ENCODE assay signal across 8 mouse cellular contexts in the genomic region with DNA sequence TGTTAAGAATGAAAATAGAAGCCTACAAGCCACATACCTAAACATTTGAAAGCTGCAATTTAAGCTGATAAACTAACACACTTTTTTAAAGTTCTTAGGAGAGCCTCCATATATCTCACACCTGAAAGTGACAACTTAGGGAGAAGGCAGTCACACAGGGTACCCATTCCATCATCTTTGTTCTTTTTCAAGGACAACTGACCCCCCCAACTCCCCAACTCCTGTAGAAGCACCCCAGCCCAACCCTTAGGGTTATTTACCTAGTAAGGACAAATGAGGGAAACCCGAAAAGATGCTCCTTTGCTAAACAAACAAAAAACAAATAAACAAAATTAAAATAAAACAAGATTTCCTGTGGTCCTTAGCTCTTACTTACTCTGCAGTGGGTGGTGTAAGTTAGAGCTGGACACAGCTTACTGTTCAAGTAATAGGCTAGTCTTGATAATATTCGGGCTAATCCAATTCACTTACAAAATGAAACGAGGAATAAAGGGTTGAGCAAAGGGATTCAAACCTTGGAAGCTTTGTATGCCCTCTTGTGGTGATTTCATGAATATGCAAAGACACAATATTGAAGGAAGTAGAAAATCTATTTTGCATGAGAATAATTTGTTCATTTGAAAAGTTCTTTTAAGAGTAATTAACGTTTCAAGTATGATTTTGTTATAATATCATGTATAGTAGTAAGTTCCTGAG. TPM values are rescaled to one million over a fixed set of nuclear protein-coding genes. Genes with fewer than 3 reads are reported as not detected.
DNase-seq lines count a peak whose midpoint lies in the region; ATAC-seq and TF ChIP-seq lines count a peak whose summit lies in the region.

No protein-coding gene starts in this region.

- H3K79me2 ChIP-seq in MEL (ENCODE audit: control insufficient read depth, insufficient read depth, low read length, poor library complexity): no peaks in the 10 kb centered on the region

- H3K4me3 ChIP-seq in heart, embryonic 15.5 days: no peak overlapping the region
- H3K4me3 ChIP-seq in MEL (ENCODE audit: control insufficient read depth in 1 of 2, insufficient read depth in 1 of 2, low read depth in 2 of 2, low read length in 2 of 2): peak overlapping the region; percentile 56 to 79

- no peak overlapping the region for H3K27ac ChIP-seq in heart, embryonic 15.5 days
- no peak overlapping the region for H3K27ac ChIP-seq in MEL (ENCODE audit: control insufficient read depth, low read depth, low read length)

- TF ChIP-seq CTCF in MEL (IDR thresholded peaks at IDR 0.05 in 2 of 3, conservative IDR thresholded peaks at IDR 0.05 in 1 of 3; ENCODE audit: control insufficient read depth in 1 of 3, insufficient read depth in 1 of 3, low read depth in 2 of 3, low read length in 3 of 3, poor library complexity in 1 of 3, severe bottlenecking in 1 of 3): peak; percentile 17 to 92 (median 73); a peak in 5 of 6 replicates

- no peaks in the 10 kb centered on the region for H3K9me3 ChIP-seq in heart, embryonic 15.5 days (replicated peaks)
- H3K9me3 ChIP-seq in MEL (replicated peaks; ENCODE audit: insufficient read depth, low read length): no peaks in the 10 kb centered on the region

- H3K9ac ChIP-seq in heart, embryonic 15.5 days: no peak overlapping the region
- peak overlapping the region; percentile 73 for H3K9ac ChIP-seq in MEL (ENCODE audit: control insufficient read depth, low read depth, low read length, poor library complexity, severe bottlenecking)

- 33% methylated on average over 4 of the region's 4 CpGs for WGBS in heart, embryonic 15.5 days

- no peaks in the 10 kb centered on the region for H3K27me3 ChIP-seq in heart, embryonic 15.5 days
- no peaks in the 10 kb centered on the region for H3K27me3 ChIP-seq in MEL (ENCODE audit: control insufficient read depth in 1 of 2, insufficient read depth in 2 of 2, low read length in 2 of 2)

- peak; percentile 98 for TF ChIP-seq RAD21 in MEL (IDR thresholded peaks at IDR 0.05; ENCODE audit: low read depth, low read length)

- no peak for ATAC-seq in heart, embryonic 15.5 days (replicated peaks; ENCODE audit: insufficient number of reproducible peaks, insufficient read depth, low FRiP score, low read depth)
- ATAC-seq in hematopoietic stem cell, adult 5-6 weeks (replicated peaks in 1 of 2; ENCODE audit: insufficient read depth in 1 of 2, low FRiP score in 2 of 2, low TSS enrichment in 1 of 2, low read depth in 1 of 2, poor library complexity in 2 of 2, severe bottlenecking in 2 of 2): peak; percentile 81; a peak in 3 of 4 replicates

- no peak for TF ChIP-seq POLR2A in MEL (IDR thresholded peaks at IDR 0.05; ENCODE audit: control insufficient read depth in 1 of 2, insufficient read depth in 1 of 2, low read depth in 1 of 2, low read length in 2 of 2, poor library complexity in 1 of 2)

- no peaks in the 10 kb centered on the region for H3K36me3 ChIP-seq in heart, embryonic 15.5 days
- peaks cover 0 to 3% of the 10 kb centered on the region in 2 experiments; a peak in 2 of 4 replicates for H3K36me3 ChIP-seq in MEL (ENCODE audit: control insufficient read depth in 1 of 2, insufficient read depth in 2 of 2, low read length in 2 of 2)

- no peak for TF ChIP-seq EP300 in MEL (IDR thresholded peaks at IDR 0.05; ENCODE audit: low read depth in 1 of 2, low read length in 2 of 2)

- H3K4me1 ChIP-seq in heart, embryonic 15.5 days (replicated peaks): no peaks in the 10 kb centered on the region
- H3K4me1 ChIP-seq in MEL (ENCODE audit: control insufficient read depth in 1 of 2, insufficient read depth in 2 of 2, low read length in 2 of 2): peaks cover 0 to 2% of the 10 kb centered on the region in 2 experiments; a peak in 3 of 4 replicates

- DNase-seq in heart, adult 11 months: no peak
- peak; percentile 20 for DNase-seq in 3134 (ENCODE audit: extremely low read depth, insufficient read length, low spot score)
- DNase-seq in MEL (ENCODE audit: low read depth, low spot score): peak; percentile 83
- no peak for DNase-seq in adrenal gland, postnatal 36 days
- no peak for DNase-seq in frontal cortex, postnatal 25 days (ENCODE audit: low spot score in 2 of 2)
- DNase-seq in cerebellum, adult 18-20 months: no peak

- H3K4me2 ChIP-seq in heart, embryonic 15.5 days: peak overlapping the region; percentile 39

TF ChIP-seq in MEL, 35 proteins besides CTCF, POLR2A, EP300 and RAD21:
- peak; percentile 38; the same call in 1 of the 2 replicates for TF ChIP-seq ELF1 (IDR thresholded peaks at IDR 0.05; ENCODE audit: low read depth, low read length)
- TF ChIP-seq MAX (IDR thresholded peaks at IDR 0.05; ENCODE audit: low read length): no peak
- TF ChIP-seq GATA1 (IDR thresholded peaks at IDR 0.05; ENCODE audit: low read depth, low read length): no peak
- TF ChIP-seq ETS1 (IDR thresholded peaks at IDR 0.05; ENCODE audit: low read depth, low read length): no peak
- 0 out of 2 replicates have a peak, but pooled peaks have one; percentile 70 for TF ChIP-seq CHD1 (IDR thresholded peaks at IDR 0.05; ENCODE audit: low read depth, low read length)
- TF ChIP-seq ZNF384 (IDR thresholded peaks at IDR 0.05; ENCODE audit: low read depth, low read length): 0 out of 2 replicates have a peak, but pooled peaks have one; percentile 31
- TF ChIP-seq BHLHE40 (IDR thresholded peaks at IDR 0.05; ENCODE audit: borderline replicate concordance, low read depth, low read length): peak; percentile 29; the same call in 1 of the 2 replicates
- TF ChIP-seq JUND (IDR thresholded peaks at IDR 0.05; ENCODE audit: low read depth, low read length): no peak
- peak; percentile 98 for TF ChIP-seq SMC3 (IDR thresholded peaks at IDR 0.05; ENCODE audit: low read depth, low read length)
- TF ChIP-seq SIN3A (IDR thresholded peaks at IDR 0.05; ENCODE audit: low read length): peak; percentile 77
- no peak for TF ChIP-seq USF2 (IDR thresholded peaks at IDR 0.05; ENCODE audit: borderline replicate concordance in 1 of 2, insufficient read depth in 1 of 2, low read depth in 1 of 2, low read length in 2 of 2)
- no peak for TF ChIP-seq MAFK (IDR thresholded peaks at IDR 0.05; ENCODE audit: borderline replicate concordance, low read depth, low read length)
- TF ChIP-seq HCFC1 (IDR thresholded peaks at IDR 0.05; ENCODE audit: low read depth, low read length): peak; percentile 44; the same call in 1 of the 2 replicates
- TF ChIP-seq POLR2AphosphoS2 (IDR thresholded peaks at IDR 0.05; ENCODE audit: low read length): no peak
- no peak for TF ChIP-seq POLR2AphosphoS5 (IDR thresholded peaks at IDR 0.05; ENCODE audit: borderline replicate concordance, low read depth, low read length)
- no peak for TF ChIP-seq UBTF (IDR thresholded peaks at IDR 0.05; ENCODE audit: borderline replicate concordance, insufficient read depth, low read depth, low read length)
- TF ChIP-seq TAL1 (IDR thresholded peaks at IDR 0.05; ENCODE audit: low read length): no peak
- peak; percentile 97 for TF ChIP-seq ZC3H11A (IDR thresholded peaks at IDR 0.05; ENCODE audit: low read depth, low read length)
- TF ChIP-seq E2F4 (IDR thresholded peaks at IDR 0.05; ENCODE audit: borderline replicate concordance, low read depth, low read length): no peak
- no peak for TF ChIP-seq MXI1 (IDR thresholded peaks at IDR 0.05; ENCODE audit: low read depth, low read length)
- no peak for TF ChIP-seq MEF2A (IDR thresholded peaks at IDR 0.05; ENCODE audit: extremely low read depth, insufficient replicate concordance, low read depth, low read length, poor library complexity, severe bottlenecking)
- TF ChIP-seq MYB (IDR thresholded peaks at IDR 0.05; ENCODE audit: low read depth, low read length): no peak
- TF ChIP-seq KAT2A (conservative IDR thresholded peaks at IDR 0.05; ENCODE audit: low read depth, low read length): no peak
- TF ChIP-seq TBP (IDR thresholded peaks at IDR 0.05; ENCODE audit: low read depth, low read length): no peak
- no peak for TF ChIP-seq MYC (IDR thresholded peaks at IDR 0.05; ENCODE audit: low read depth, low read length)
- 0 out of 2 replicates have a peak, but pooled peaks have one; percentile 8 for TF ChIP-seq RCOR1 (IDR thresholded peaks at IDR 0.05; ENCODE audit: low read depth, low read length)

RNA-seq across cellular contexts. Expression of a gene that starts 32.1 kb away (rescaled TPM):
- polyA plus RNA-seq in heart, embryonic 15.5 days (2015; fragmentation: Nextera tagmentation; extraction: Ambion mirVana): 43.2 and 44.8 TPM in 2 replicates
- 57.4 and 60.7 TPM in 2 replicates for total RNA-seq in MEL (2012; rRNA removed)
- polyA plus RNA-seq in MEL (2012; ENCODE audit: insufficient read depth in 1 of 2, insufficient read length in 2 of 2, low read depth in 1 of 2, low replicate concordance in 2 of 2, missing spikeins in 1 of 2): 100 to 1,000 TPM in 1 of 2 experiments, 10 to 100 TPM in 1; 47.2 to 651 TPM
- 67.0 and 70.0 TPM in 2 replicates for total RNA-seq in hematopoietic stem cell, adult 5-6 weeks (2017)
- total RNA-seq in adrenal gland, postnatal 36 days (2021): 10 to 100 TPM; 12.0 to 14.7 TPM

RNA-seq across cellular contexts. Expression of a gene that starts 32.4 kb away (rescaled TPM):
- polyA plus RNA-seq in heart, embryonic 15.5 days (2015; fragmentation: Nextera tagmentation; extraction: Ambion mirVana): 17.0 and 19.7 TPM in 2 replicates
- 12.3 and 13.6 TPM in 2 replicates for total RNA-seq in MEL (2012; rRNA removed)
- polyA plus RNA-seq in MEL (2012; ENCODE audit: insufficient read depth in 1 of 2, insufficient read length in 2 of 2, low read depth in 1 of 2, low replicate concordance in 2 of 2, missing spikeins in 1 of 2): 10 to 100 TPM in 1 of 2 experiments, not detected in 1; 20.6 TPM
- total RNA-seq in hematopoietic stem cell, adult 5-6 weeks (2017): 15.3 and 17.8 TPM in 2 replicates
- 10 to 100 TPM in 1 of 2 experiments, 1 to 10 TPM in 1; 8.7 to 10.7 TPM for total RNA-seq in adrenal gland, postnatal 36 days (2021)

Comparison
In these comparisons a context has a peak if more than half of its experiments do, and no peak if none do; other contexts are left out.
1. DNase-seq: peak in 3134 (single experiment) and MEL (single experiment); none in heart, adult 11 months (single experiment), adrenal gland, postnatal 36 days (0 of 2), frontal cortex, postnatal 25 days (0 of 2) and cerebellum, adult 18-20 months (0 of 2).